Mouse (Mus musculus): Measurements from ENCODE around the gene Plxna2.

- TF ChIP-seq CTCF (IDR thresholded peaks at IDR 0.05; ENCODE audit: low read depth, low read length) (no peak), EP300 (IDR thresholded peaks at IDR 0.05; ENCODE audit: insufficient read depth, low read depth, low read length) (no peak)
Observed at GRCm38 (mm10) chr1:194580539-194580938, 37.5 kb upstream of the Plxna2 start.
